Mouse (Mus musculus): Measurements from ENCODE around the gene Calr3.

DNA sequence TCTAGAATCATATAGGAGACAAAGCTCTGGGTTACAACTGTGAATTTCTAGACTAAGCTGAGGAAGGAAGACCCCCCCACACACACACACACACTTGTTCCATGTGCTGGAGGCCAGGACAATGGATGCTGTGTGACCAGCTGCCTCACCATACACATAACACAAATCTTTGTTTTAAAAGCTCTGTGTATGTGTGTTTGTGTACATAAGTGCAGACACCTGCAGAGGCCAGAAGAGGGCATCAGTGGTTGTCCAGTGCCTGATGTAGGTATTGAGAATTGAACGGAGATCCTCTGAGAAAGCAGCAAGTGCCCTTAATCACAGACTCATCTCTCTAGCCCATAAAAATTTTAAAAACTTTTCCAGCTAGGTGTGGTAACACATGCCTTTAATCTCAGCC is 20.7 kb downstream of the Calr3 start:
- no peak for TF ChIP-seq POLR2A (IDR thresholded peaks at IDR 0.05; ENCODE audit: control insufficient read depth, extremely low read depth, insufficient read depth, low read length, poor library complexity)
- TF ChIP-seq CTCF (IDR thresholded peaks at IDR 0.05; ENCODE audit: borderline replicate concordance, control insufficient read depth, extremely low read depth, insufficient read depth, low read length, poor library complexity) = no peak

Data from thymus, adult 2 months (tissue).